Mouse (Mus musculus): ENCODE measurements around the gene Nkx2-5.

DNA sequence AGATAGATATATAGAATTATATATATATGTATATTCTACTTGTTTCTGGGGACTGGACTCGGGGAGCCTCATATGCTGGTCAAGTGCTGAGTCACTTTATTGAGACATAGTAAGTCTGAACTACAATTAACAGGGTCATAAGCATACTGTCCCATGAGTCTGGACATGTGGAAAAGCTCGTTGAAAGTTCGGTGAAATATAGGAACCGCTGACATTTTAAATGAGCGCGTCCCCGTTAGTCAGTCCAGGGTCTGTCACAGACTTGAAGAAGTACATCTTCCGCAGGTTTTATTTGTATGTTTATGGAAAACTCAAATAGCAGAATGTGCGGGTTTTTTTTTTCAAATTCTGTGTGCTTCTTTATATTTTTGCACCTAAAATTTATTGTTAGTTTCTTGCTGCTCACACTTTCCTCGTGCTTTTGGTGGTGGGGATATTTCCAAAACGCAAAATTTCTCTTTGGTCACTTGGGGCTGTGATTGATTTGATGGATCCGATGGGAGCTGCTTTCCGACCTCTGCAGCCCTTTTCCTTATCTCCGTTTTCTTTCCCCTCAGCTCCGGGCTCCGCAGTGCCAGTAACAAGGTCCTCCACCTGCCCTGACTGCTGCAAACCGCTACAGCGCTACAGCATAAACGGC, 4.4 kb upstream of the Nkx2-5 start:
- TF ChIP-seq CTCF (IDR thresholded peaks at IDR 0.05) (no peak), EP300 (IDR thresholded peaks at IDR 0.05; ENCODE audit: insufficient read depth, low read depth, low read length) (no peak)
